Mouse (Mus musculus) ES-E14 (cell line): Measurements from ENCODE around the gene Phyh. TPM values are rescaled to one million over a fixed set of nuclear protein-coding genes. Genes with fewer than 3 reads are reported as not detected.
A peak's percentile ranks its signal among the peaks of the same experiment; 100 is the strongest.
"Not testable (repeated sequence)": the region's sequence is repeated elsewhere in the genome, so short reads cannot be mapped to it uniquely, and the experiment has no call there.

ENCODE experiments used
- DNase-seq: peaks from one replicate; pipeline ENCODE4 v3.0.0-alpha.2; 2013; ENCODE audit warnings: low read depth, low spot score
- H3K27ac ChIP-seq: 2 replicates; pipeline ENCODE4 v1.5.1; 2012; ENCODE audit warnings: low read depth, mild to moderate bottlenecking, low read length, moderate library complexity, mixed read lengths; ENCODE audit not compliant: poor library complexity, insufficient read depth, severe bottlenecking
- H3K36me3 ChIP-seq: 2 replicates; pipeline ENCODE4 v1.6.1; 2012; ENCODE audit warnings: mild to moderate bottlenecking, low read length, moderate library complexity, mixed read lengths; ENCODE audit not compliant: control insufficient read depth, poor library complexity, insufficient read depth, severe bottlenecking
- H3K4me1 ChIP-seq, 2 experiments: fragments of 150-350 bp in 1 of 2; sonication (generic) in 1 of 2; 2 replicates each; pipeline ENCODE4 v1.6.1; 2012; ENCODE audit warnings: low read length in 2 of 2, mild to moderate bottlenecking in 1 of 2, mixed read lengths in 1 of 2; ENCODE audit not compliant: control insufficient read depth in 2 of 2, insufficient read depth in 2 of 2, poor library complexity in 1 of 2
- H3K4me3 ChIP-seq, 2 experiments: fragments of 150-350 bp in 1 of 2; sonication (generic) in 1 of 2; 2 replicates each; pipeline ENCODE4 v1.5.1; 2012; ENCODE audit warnings: low read length in 2 of 2, low read depth in 1 of 2, mild to moderate bottlenecking in 1 of 2, mixed read lengths in 1 of 2; ENCODE audit not compliant: insufficient read depth in 1 of 2, poor library complexity in 1 of 2, severe bottlenecking in 1 of 2
- H3K9ac ChIP-seq: 2 replicates; pipeline ENCODE4 v1.6.1; 2012; ENCODE audit warnings: low read depth, mild to moderate bottlenecking, low read length, mixed read lengths; ENCODE audit not compliant: poor library complexity, insufficient read depth, severe bottlenecking
- H3K9me3 ChIP-seq: fragments of 150-350 bp; sonication (generic); 2 replicates; pipeline ENCODE4 v1.6.1; 2012; ENCODE audit warnings: low read depth, mild to moderate bottlenecking, low read length; ENCODE audit not compliant: control insufficient read depth, insufficient read depth
- CHD2 ChIP-seq: IDR thresholded peaks from 2 replicates; pipeline ENCODE4 v1.6.1; 2014; ENCODE audit warnings: mild to moderate bottlenecking, low read depth, low read length, inconsistent platforms
- HCFC1 ChIP-seq: IDR thresholded peaks from 2 replicates; pipeline ENCODE4 v1.6.1; 2012; ENCODE audit warnings: low read length, inconsistent platforms, borderline replicate concordance; ENCODE audit not compliant: insufficient read depth
- MAFK ChIP-seq: IDR thresholded peaks from 2 replicates; pipeline ENCODE4 v1.6.1; 2014; ENCODE audit warnings: mild to moderate bottlenecking, low read depth, low read length, inconsistent platforms; ENCODE audit not compliant: insufficient read depth
- ZC3H11A ChIP-seq: IDR thresholded peaks from 2 replicates; pipeline ENCODE4 v1.6.1; 2012; ENCODE audit warnings: low read depth, mild to moderate bottlenecking, inconsistent platforms, low read length, borderline replicate concordance
- ZNF384 ChIP-seq: IDR thresholded peaks from 2 replicates; pipeline ENCODE4 v1.6.1; 2012; ENCODE audit warnings: low read depth, low read length, inconsistent platforms
- in situ Hi-C, 2 experiments: fragments of 600-800 bp; cut with MboI; formaldehyde crosslinking; loops; one replicate each; pipeline ENCODE4 v1.15.1; 2025; ENCODE audit warnings: low sequenced_read_pairs in 2 of 2, inconsistent platforms in 1 of 2; ENCODE audit not compliant: unreplicated experiment in 2 of 2
- total RNA-seq: library from RNA; depleted of rRNA; stranded (reverse); fragments of 300-350 nt; gene quantifications from 2 replicates; pipeline ENCODE4 v1.2.3, GENCODE M21; 2012

Gene Phyh
- total RNA-seq, 1 experiment, result 22.0 TPM

DNA sequence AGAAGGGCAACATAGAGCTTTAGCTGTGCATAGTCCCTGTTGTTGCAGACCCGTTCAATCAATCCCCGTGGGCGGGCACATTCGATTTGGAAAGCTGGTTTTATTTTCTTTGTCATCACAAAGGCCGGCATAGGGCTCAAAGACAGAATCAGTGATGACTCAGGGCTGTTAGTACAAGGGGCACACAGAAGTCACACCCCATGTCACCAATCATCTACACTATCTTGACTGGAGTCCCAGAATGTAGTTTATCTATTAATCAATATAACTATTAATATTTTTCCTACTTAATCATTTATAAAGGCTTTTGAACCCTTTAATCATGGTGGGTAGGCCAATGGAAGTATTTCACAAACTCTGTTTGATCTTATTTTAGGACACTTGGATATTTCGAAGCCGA lies 19.1 kb downstream of the Phyh start:
- Histone ChIP-seq H3K9ac (no peak overlapping the region), H3K9me3 (no peaks in the 10 kb centered on the region), H3K4me3 (no peak overlapping the region), H3K4me1 (no peaks in the 10 kb centered on the region), H3K36me3 (peaks cover 5% of the 10 kb centered on the region; the same call in 1 of the 2 replicates), H3K27ac (no peak overlapping the region)
- in situ Hi-C loops, result no loop called here
- no peak for DNase-seq
- TF ChIP-seq ZC3H11A (no peak), CHD2 (no peak), MAFK (no peak), HCFC1 (no peak), ZNF384 (no peak)

DNA sequence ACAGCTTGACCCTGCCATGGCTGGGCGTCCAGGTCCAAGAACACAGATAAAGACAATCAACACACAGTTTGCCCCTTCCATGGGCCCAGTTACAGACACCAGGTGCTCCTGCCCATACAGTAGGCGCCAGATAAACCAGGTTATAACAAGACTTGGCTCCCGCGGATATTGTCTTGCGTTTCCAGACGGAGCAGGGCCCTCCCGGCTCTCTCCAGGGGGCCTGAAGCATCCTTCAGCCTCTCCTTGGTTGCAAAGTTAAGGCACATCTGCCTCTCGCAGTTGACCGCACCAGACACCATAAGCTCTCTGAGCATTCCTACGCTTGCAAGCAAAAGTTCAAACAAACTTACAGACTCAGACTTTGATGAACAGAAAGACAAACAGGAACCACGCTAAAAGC lies 22.0 kb downstream of the Phyh start:
- Histone ChIP-seq H3K9ac (no peak overlapping the region), H3K9me3 (no peaks in the 10 kb centered on the region), H3K4me1 (no peaks in the 10 kb centered on the region), H3K27ac (no peak overlapping the region), H3K4me3 (no peak overlapping the region), H3K36me3 (peaks cover 3% of the 10 kb centered on the region; the same call in 1 of the 2 replicates)
- in situ Hi-C loops, result no loop called here
- no peak for DNase-seq
- TF ChIP-seq HCFC1 (no peak), MAFK (no peak), ZNF384 (no peak), CHD2 (no peak), ZC3H11A (no peak)

DNA sequence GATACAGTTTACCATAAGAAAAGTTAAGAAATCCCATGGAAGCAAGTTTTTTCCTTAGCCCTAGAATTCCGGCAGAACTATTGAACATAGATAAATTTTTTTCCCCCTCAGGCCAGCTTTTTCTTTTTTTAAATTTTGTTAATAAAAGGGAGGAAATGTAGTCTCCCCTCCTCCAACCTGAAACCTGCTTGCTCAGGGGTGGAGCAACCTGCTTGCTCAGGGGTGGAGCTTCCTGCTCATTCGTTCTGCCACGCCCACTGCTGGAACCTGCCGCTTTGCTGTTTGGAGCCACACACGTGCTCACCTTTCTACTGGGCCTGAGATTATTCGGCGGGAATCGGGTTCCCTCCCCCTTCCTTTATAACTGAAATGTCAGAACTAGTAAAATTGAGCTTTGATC lies 30.9 kb downstream of the Phyh start:
- H3K36me3 ChIP-seq, in situ Hi-C loops, H3K9me3 ChIP-seq, DNase-seq, H3K4me1 ChIP-seq, H3K9ac ChIP-seq, H3K4me3 ChIP-seq, H3K27ac ChIP-seq: not testable (repeated sequence)

DNA sequence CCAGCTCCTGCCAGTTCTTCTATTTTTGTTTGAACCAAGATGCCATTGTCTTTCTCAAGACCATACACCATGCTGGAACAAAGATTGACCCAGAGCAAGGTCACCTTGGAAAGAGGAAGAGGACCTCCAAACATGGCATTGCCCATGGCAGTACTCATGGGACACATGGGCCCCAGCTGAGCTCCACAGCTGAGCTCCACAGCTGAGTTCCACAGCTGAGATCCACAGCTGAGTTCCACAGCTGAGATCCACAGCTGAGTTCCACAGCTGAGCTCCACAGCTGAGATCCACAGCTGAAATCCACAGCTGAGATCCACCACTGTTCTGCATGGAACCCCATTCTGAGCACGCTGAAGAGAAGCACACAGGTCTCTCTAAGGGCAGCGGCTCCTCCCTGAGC lies 32.2 kb downstream of the Phyh start:
- Histone ChIP-seq H3K27ac (no peak overlapping the region), H3K9me3 (peaks cover 6% of the 10 kb centered on the region; the same call in 1 of the 2 replicates), H3K36me3 (no peaks in the 10 kb centered on the region), H3K4me3 (no peak overlapping the region), H3K9ac (no peak overlapping the region), H3K4me1 (no peaks in the 10 kb centered on the region)
- TF ChIP-seq HCFC1 (no peak), CHD2 (no peak), ZNF384 (no peak), ZC3H11A (no peak), MAFK (no peak)
- in situ Hi-C loops, result no loop called here
- DNase-seq, result no peak

DNA sequence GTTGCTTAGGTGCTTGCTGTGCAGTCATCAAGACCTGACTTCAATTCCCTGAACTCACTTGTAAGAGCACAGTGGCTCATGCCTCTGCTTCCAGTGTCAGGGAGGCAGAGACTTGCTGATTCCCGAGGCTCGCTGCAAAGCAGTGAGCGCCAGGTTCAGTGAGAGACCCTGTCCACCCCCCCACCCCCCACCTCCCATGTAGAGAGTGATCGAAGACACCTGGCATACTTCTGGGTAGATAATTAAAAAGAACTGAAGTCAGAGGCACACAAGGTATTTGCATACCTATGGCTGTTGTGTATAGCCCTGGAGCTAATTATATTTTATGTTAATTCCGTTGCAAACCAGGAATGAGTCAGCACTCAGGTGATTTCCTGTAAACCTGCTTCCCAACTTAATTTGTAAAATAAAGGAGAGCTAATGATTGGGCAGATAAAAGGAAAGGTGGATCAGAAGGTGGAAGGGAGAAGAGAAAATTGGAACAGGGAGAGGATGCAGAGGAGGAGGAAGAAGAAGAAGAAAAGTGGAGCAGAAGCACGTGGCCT lies 35.5 kb downstream of the Phyh start:
- DNase-seq, result no peak
- no peak for TF ChIP-seq ZC3H11A
- TF ChIP-seq MAFK, result peak; percentile 54; the same call in 1 of the 2 replicates
- Histone ChIP-seq H3K9me3 (peaks cover 6% of the 10 kb centered on the region; the same call in 1 of the 2 replicates), H3K36me3 (no peaks in the 10 kb centered on the region), H3K27ac (peak overlapping the region; percentile 89; the same call in 1 of the 2 replicates), H3K4me3 (no peak overlapping the region), H3K9ac (no peak overlapping the region), H3K4me1 (peaks cover 0 to 2% of the 10 kb centered on the region in 2 experiments; a peak in 1 of 4 replicates)
- in situ Hi-C loops, result no loop called here
